Comparison of ENCODE assay signal across 12 mouse cellular contexts in the genomic region with DNA sequence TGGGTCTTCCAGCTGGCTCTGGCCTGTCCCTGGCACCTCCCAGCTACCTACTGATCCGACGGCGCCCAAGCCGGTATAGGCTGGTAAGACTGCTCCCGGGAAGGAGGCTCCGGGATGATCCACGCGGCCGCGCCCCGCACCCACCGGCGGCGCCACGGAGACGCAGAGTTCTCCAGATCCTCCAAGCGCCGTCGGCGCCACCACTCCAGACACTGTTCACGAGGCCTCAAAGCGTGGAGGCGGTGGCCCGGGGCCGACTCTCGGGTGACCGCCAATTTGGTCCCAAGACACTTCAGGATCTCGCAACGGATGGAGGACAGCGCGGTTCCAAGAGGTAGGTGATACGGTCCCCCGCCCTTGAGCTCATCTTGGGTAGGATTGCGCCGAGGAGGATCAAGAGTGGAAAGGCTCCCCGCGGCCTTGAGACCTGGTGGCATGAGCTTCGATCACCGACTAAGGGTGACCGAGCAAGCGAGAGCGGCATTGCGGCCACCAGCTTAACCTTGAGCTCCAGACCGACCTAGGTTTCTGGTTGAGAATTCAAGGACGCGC. TPM values are rescaled to one million over a fixed set of nuclear protein-coding genes. Genes with fewer than 3 reads are reported as not detected.
DNase-seq lines count a peak whose midpoint lies in the region; ATAC-seq lines count a peak whose summit lies in the region.
"Had no signal": no experiment of that assay in that cellular context is flagged by ENCODE, and none has a peak within 500 bp of the region (broad histone marks: within the 10 kb centered on the region; RNA-seq: fewer than 3 reads in every experiment).

No protein-coding gene starts in this region.

- H3K4me1 ChIP-seq in forebrain, embryonic 10.5 days: peaks cover 7% of the 10 kb centered on the region; the same call in 1 of the 2 replicates
- no peaks in the 10 kb centered on the region for H3K4me1 ChIP-seq in forebrain, embryonic 14.5 days (ENCODE audit: control insufficient read depth, insufficient read depth, low read length)
- peaks cover 3% of the 10 kb centered on the region; the same call in 1 of the 2 replicates for H3K4me1 ChIP-seq in intestine, embryonic 16.5 days (ENCODE audit: control insufficient read depth, insufficient read depth, low read length)
- H3K4me1 ChIP-seq in limb, embryonic 13.5 days: peaks cover 16% of the 10 kb centered on the region; the same call in 1 of the 2 replicates
- no peaks in the 10 kb centered on the region for H3K4me1 ChIP-seq in hindbrain, embryonic 16.5 days (ENCODE audit: control insufficient read depth, insufficient read depth, low read depth, low read length)
- H3K4me1 ChIP-seq in forebrain, embryonic 11.5 days (replicated peaks; ENCODE audit: control insufficient read depth, insufficient read depth, low read length): no peaks in the 10 kb centered on the region

- no peak for DNase-seq in forebrain, embryonic 10.5 days (ENCODE audit: extremely low spot score, low spot score)
- no peak for DNase-seq in forebrain, embryonic 14.5 days (ENCODE audit: low spot score)
- DNase-seq in R1 (ENCODE audit: low read depth, low spot score): peak; percentile 53
- no peak for DNase-seq in forebrain, embryonic 11.5 days (ENCODE audit: low spot score)
- no peak for DNase-seq in cerebellum, adult 9-11 months
- DNase-seq: heart, adult 2 months; right cerebral cortex, postnatal 14 days had no signal

- H3K9me3 ChIP-seq in forebrain, embryonic 10.5 days: no peaks in the 10 kb centered on the region
- H3K9me3 ChIP-seq in forebrain, embryonic 14.5 days (replicated peaks; ENCODE audit: control insufficient read depth, low read length): no peaks in the 10 kb centered on the region
- no peaks in the 10 kb centered on the region for H3K9me3 ChIP-seq in intestine, embryonic 16.5 days (ENCODE audit: control insufficient read depth, low read length)
- no peaks in the 10 kb centered on the region for H3K9me3 ChIP-seq in limb, embryonic 13.5 days
- H3K9me3 ChIP-seq in hindbrain, embryonic 16.5 days (ENCODE audit: control insufficient read depth, low read length): no peaks in the 10 kb centered on the region
- H3K9me3 ChIP-seq in forebrain, embryonic 11.5 days (ENCODE audit: control insufficient read depth, low read length): no peaks in the 10 kb centered on the region

- ATAC-seq in forebrain, embryonic 14.5 days: no peak
- peak; percentile 38; the same call in 1 of the 2 replicates for ATAC-seq in intestine, embryonic 16.5 days
- ATAC-seq in limb, embryonic 13.5 days (ENCODE audit: low FRiP score, low read depth): no peak
- ATAC-seq in hindbrain, embryonic 16.5 days: no peak
- ATAC-seq in forebrain, embryonic 11.5 days (replicated peaks; ENCODE audit: low FRiP score): no peak

- H3K4me2 ChIP-seq in forebrain, embryonic 14.5 days (ENCODE audit: low read length): no peak overlapping the region
- H3K4me2 ChIP-seq in intestine, embryonic 16.5 days (ENCODE audit: low read depth, low read length): no peak overlapping the region
- peak overlapping the region; percentile 53 for H3K4me2 ChIP-seq in limb, embryonic 13.5 days (replicated peaks)
- no peak overlapping the region for H3K4me2 ChIP-seq in hindbrain, embryonic 16.5 days (ENCODE audit: low read length)
- H3K4me2 ChIP-seq in forebrain, embryonic 11.5 days (ENCODE audit: low read depth, low read length, severe bottlenecking): no peak overlapping the region

- 2% methylated on average over 46 of the region's 46 CpGs for WGBS in forebrain, embryonic 10.5 days
- 2% methylated on average over 46 of the region's 46 CpGs for WGBS in forebrain, embryonic 14.5 days
- 1% methylated on average over 46 of the region's 46 CpGs for WGBS in intestine, embryonic 16.5 days
- WGBS in limb, embryonic 13.5 days: under 1% methylated on average over 42 of the region's 46 CpGs
- WGBS in hindbrain, embryonic 16.5 days: 2% methylated on average over 45 of the region's 46 CpGs
- 2% methylated on average over 46 of the region's 46 CpGs for WGBS in forebrain, embryonic 11.5 days

- peaks cover 99% of the 10 kb centered on the region for H3K27me3 ChIP-seq in forebrain, embryonic 10.5 days (ENCODE audit: poor library complexity, severe bottlenecking)
- peaks cover 85% of the 10 kb centered on the region for H3K27me3 ChIP-seq in forebrain, embryonic 14.5 days (replicated peaks; ENCODE audit: control insufficient read depth, insufficient read depth, low read length)
- peaks cover 67% of the 10 kb centered on the region for H3K27me3 ChIP-seq in intestine, embryonic 16.5 days (replicated peaks; ENCODE audit: control insufficient read depth, insufficient read depth, low read length)
- H3K27me3 ChIP-seq in limb, embryonic 13.5 days: peaks cover 87% of the 10 kb centered on the region
- peaks cover 71% of the 10 kb centered on the region for H3K27me3 ChIP-seq in hindbrain, embryonic 16.5 days (replicated peaks; ENCODE audit: control insufficient read depth, insufficient read depth, low read length)
- H3K27me3 ChIP-seq in forebrain, embryonic 11.5 days (ENCODE audit: control insufficient read depth, insufficient read depth, low read length): peaks cover 72% of the 10 kb centered on the region

- H3K36me3 ChIP-seq in forebrain, embryonic 10.5 days (replicated peaks): no peaks in the 10 kb centered on the region
- no peaks in the 10 kb centered on the region for H3K36me3 ChIP-seq in forebrain, embryonic 14.5 days (ENCODE audit: control insufficient read depth, insufficient read depth, low read length)
- H3K36me3 ChIP-seq in intestine, embryonic 16.5 days (ENCODE audit: control insufficient read depth, insufficient read depth, low read length): no peaks in the 10 kb centered on the region
- H3K36me3 ChIP-seq in limb, embryonic 13.5 days: no peaks in the 10 kb centered on the region
- no peaks in the 10 kb centered on the region for H3K36me3 ChIP-seq in hindbrain, embryonic 16.5 days (ENCODE audit: control insufficient read depth, insufficient read depth, low read length)
- no peaks in the 10 kb centered on the region for H3K36me3 ChIP-seq in forebrain, embryonic 11.5 days (ENCODE audit: control insufficient read depth, insufficient read depth, low read length)

- H3K4me3 ChIP-seq in forebrain, embryonic 10.5 days: no peak overlapping the region
- no peak overlapping the region for H3K4me3 ChIP-seq in forebrain, embryonic 14.5 days (ENCODE audit: low read depth, low read length)
- H3K4me3 ChIP-seq in intestine, embryonic 16.5 days (ENCODE audit: low read length): peak overlapping the region; percentile 38
- peak overlapping the region; percentile 42 for H3K4me3 ChIP-seq in limb, embryonic 13.5 days
- no peak overlapping the region for H3K4me3 ChIP-seq in hindbrain, embryonic 16.5 days (ENCODE audit: low read length)
- H3K4me3 ChIP-seq in forebrain, embryonic 11.5 days (ENCODE audit: low read depth, low read length): no peak overlapping the region
- H3K4me3 ChIP-seq: heart, adult 2 months had no signal

- no peak overlapping the region for H3K9ac ChIP-seq in forebrain, embryonic 14.5 days (ENCODE audit: low read length)
- H3K9ac ChIP-seq in intestine, embryonic 16.5 days (ENCODE audit: low read depth, low read length): peak overlapping the region; percentile 42; the same call in 1 of the 2 replicates
- peak overlapping the region; percentile 55 for H3K9ac ChIP-seq in limb, embryonic 13.5 days
- H3K9ac ChIP-seq in hindbrain, embryonic 16.5 days (ENCODE audit: low read depth, low read length): no peak overlapping the region
- no peak overlapping the region for H3K9ac ChIP-seq in forebrain, embryonic 11.5 days (ENCODE audit: low read length)

- H3K27ac ChIP-seq in forebrain, embryonic 10.5 days: 0 out of 2 replicates have a peak overlapping the region, but pooled peaks have one; percentile 25
- H3K27ac ChIP-seq in forebrain, embryonic 14.5 days (ENCODE audit: low read depth, low read length): no peak overlapping the region
- H3K27ac ChIP-seq in intestine, embryonic 16.5 days (ENCODE audit: low read length): no peak overlapping the region
- H3K27ac ChIP-seq in limb, embryonic 13.5 days: no peak overlapping the region
- H3K27ac ChIP-seq in hindbrain, embryonic 16.5 days (ENCODE audit: low read depth, low read length): no peak overlapping the region
- H3K27ac ChIP-seq in forebrain, embryonic 11.5 days (ENCODE audit: low read depth, low read length): no peak overlapping the region
- H3K27ac ChIP-seq: heart, adult 2 months; macrophage had no signal

RNA-seq across cellular contexts. Expression of gene Hoxb9, which starts 19.7 kb away (rescaled TPM):
- polyA plus RNA-seq in forebrain, embryonic 10.5 days (2016; fragmentation: Nextera tagmentation; extraction: Ambion mirVana): not detected in 2 replicates
- not detected in 2 replicates for polyA plus RNA-seq in forebrain, embryonic 14.5 days (2014; fragmentation: Nextera tagmentation; extraction: Ambion mirVana)
- 0.99 and 1.2 TPM in 2 replicates for polyA plus RNA-seq in intestine, embryonic 16.5 days (2015; fragmentation: Nextera tagmentation; extraction: Ambion mirVana)
- 1.1 and 1.3 TPM in 2 replicates for polyA plus RNA-seq in limb, embryonic 13.5 days (2015; fragmentation: Nextera tagmentation; extraction: Ambion mirVana)
- 1.4 and 5.2 TPM in 2 replicates for polyA plus RNA-seq in hindbrain, embryonic 16.5 days (2015; fragmentation: Nextera tagmentation; extraction: Ambion mirVana)
- not detected in 2 replicates for polyA plus RNA-seq in forebrain, embryonic 11.5 days (2014; fragmentation: Nextera tagmentation; extraction: Ambion mirVana)
- polyA plus RNA-seq: cortical plate, adult 2 months; heart, adult 2 months; macrophage had no signal

RNA-seq across cellular contexts. Expression of gene Hoxb8, which starts 30.1 kb away (rescaled TPM):
- polyA plus RNA-seq in forebrain, embryonic 10.5 days (2016; fragmentation: Nextera tagmentation; extraction: Ambion mirVana): not detected in 2 replicates
- polyA plus RNA-seq in forebrain, embryonic 14.5 days (2014; fragmentation: Nextera tagmentation; extraction: Ambion mirVana): not detected in 2 replicates
- polyA plus RNA-seq in intestine, embryonic 16.5 days (2015; fragmentation: Nextera tagmentation; extraction: Ambion mirVana): 0.71 and 0.97 TPM in 2 replicates
- 0.17 and 0.32 TPM in 2 replicates for polyA plus RNA-seq in limb, embryonic 13.5 days (2015; fragmentation: Nextera tagmentation; extraction: Ambion mirVana)
- polyA plus RNA-seq in hindbrain, embryonic 16.5 days (2015; fragmentation: Nextera tagmentation; extraction: Ambion mirVana): 15.1 and 15.9 TPM in 2 replicates
- not detected in 2 replicates for polyA plus RNA-seq in forebrain, embryonic 11.5 days (2014; fragmentation: Nextera tagmentation; extraction: Ambion mirVana)
- polyA plus RNA-seq: cortical plate, adult 2 months; heart, adult 2 months; macrophage had no signal

RNA-seq across cellular contexts. Expression of gene Hoxb7, which starts 34.9 kb away (rescaled TPM):
- polyA plus RNA-seq in forebrain, embryonic 10.5 days (2016; fragmentation: Nextera tagmentation; extraction: Ambion mirVana): not detected in 2 replicates
- not detected in 2 replicates for polyA plus RNA-seq in forebrain, embryonic 14.5 days (2014; fragmentation: Nextera tagmentation; extraction: Ambion mirVana)
- polyA plus RNA-seq in intestine, embryonic 16.5 days (2015; fragmentation: Nextera tagmentation; extraction: Ambion mirVana): 10.0 and 11.3 TPM in 2 replicates
- 2.0 and 2.2 TPM in 2 replicates for polyA plus RNA-seq in limb, embryonic 13.5 days (2015; fragmentation: Nextera tagmentation; extraction: Ambion mirVana)
- 29.3 and 33.1 TPM in 2 replicates for polyA plus RNA-seq in hindbrain, embryonic 16.5 days (2015; fragmentation: Nextera tagmentation; extraction: Ambion mirVana)
- polyA plus RNA-seq in forebrain, embryonic 11.5 days (2014; fragmentation: Nextera tagmentation; extraction: Ambion mirVana): 0.21 TPM in 1 of 2 replicates, not detected in the other
- polyA plus RNA-seq: cortical plate, adult 2 months; heart, adult 2 months; macrophage had no signal

RNA-seq across cellular contexts. Expression of gene Hoxb6, which starts 40.7 kb away (rescaled TPM):
- polyA plus RNA-seq in forebrain, embryonic 10.5 days (2016; fragmentation: Nextera tagmentation; extraction: Ambion mirVana): not detected in 2 replicates
- polyA plus RNA-seq in forebrain, embryonic 14.5 days (2014; fragmentation: Nextera tagmentation; extraction: Ambion mirVana): not detected in 2 replicates
- polyA plus RNA-seq in intestine, embryonic 16.5 days (2015; fragmentation: Nextera tagmentation; extraction: Ambion mirVana): 11.1 and 11.3 TPM in 2 replicates
- 0.59 and 1.4 TPM in 2 replicates for polyA plus RNA-seq in limb, embryonic 13.5 days (2015; fragmentation: Nextera tagmentation; extraction: Ambion mirVana)
- 49.9 and 53.3 TPM in 2 replicates for polyA plus RNA-seq in hindbrain, embryonic 16.5 days (2015; fragmentation: Nextera tagmentation; extraction: Ambion mirVana)
- polyA plus RNA-seq in forebrain, embryonic 11.5 days (2014; fragmentation: Nextera tagmentation; extraction: Ambion mirVana): not detected in 2 replicates
- polyA plus RNA-seq: cortical plate, adult 2 months; heart, adult 2 months; macrophage had no signal

RNA-seq across cellular contexts. Expression of gene Hoxb5, which starts 51.6 kb away (rescaled TPM):
- polyA plus RNA-seq in forebrain, embryonic 10.5 days (2016; fragmentation: Nextera tagmentation; extraction: Ambion mirVana): not detected in 2 replicates
- polyA plus RNA-seq in forebrain, embryonic 14.5 days (2014; fragmentation: Nextera tagmentation; extraction: Ambion mirVana): 0.15 TPM in 1 of 2 replicates, not detected in the other
- 26.4 and 28.7 TPM in 2 replicates for polyA plus RNA-seq in intestine, embryonic 16.5 days (2015; fragmentation: Nextera tagmentation; extraction: Ambion mirVana)
- 0.97 and 1.5 TPM in 2 replicates for polyA plus RNA-seq in limb, embryonic 13.5 days (2015; fragmentation: Nextera tagmentation; extraction: Ambion mirVana)
- 120 and 133 TPM in 2 replicates for polyA plus RNA-seq in hindbrain, embryonic 16.5 days (2015; fragmentation: Nextera tagmentation; extraction: Ambion mirVana)
- polyA plus RNA-seq in forebrain, embryonic 11.5 days (2014; fragmentation: Nextera tagmentation; extraction: Ambion mirVana): 0.21 TPM in 1 of 2 replicates, not detected in the other
- polyA plus RNA-seq: cortical plate, adult 2 months; macrophage had no signal

Comparison
In these comparisons a context has a peak if more than half of its experiments do, and no peak if none do; other contexts are left out.
1. H3K4me3 ChIP-seq: peak in intestine, embryonic 16.5 days (single experiment) and limb, embryonic 13.5 days (single experiment); none in forebrain, embryonic 10.5 days (single experiment), forebrain, embryonic 14.5 days (single experiment), hindbrain, embryonic 16.5 days (single experiment) and forebrain, embryonic 11.5 days (single experiment).
2. H3K9ac ChIP-seq: peak in intestine, embryonic 16.5 days (single experiment) and limb, embryonic 13.5 days (single experiment); none in forebrain, embryonic 14.5 days (single experiment), hindbrain, embryonic 16.5 days (single experiment) and forebrain, embryonic 11.5 days (single experiment).